Mouse (Mus musculus): ENCODE data around the gene Scamp4.
A peak's percentile ranks its signal among the peaks of the same experiment; 100 is the strongest.

DNA sequence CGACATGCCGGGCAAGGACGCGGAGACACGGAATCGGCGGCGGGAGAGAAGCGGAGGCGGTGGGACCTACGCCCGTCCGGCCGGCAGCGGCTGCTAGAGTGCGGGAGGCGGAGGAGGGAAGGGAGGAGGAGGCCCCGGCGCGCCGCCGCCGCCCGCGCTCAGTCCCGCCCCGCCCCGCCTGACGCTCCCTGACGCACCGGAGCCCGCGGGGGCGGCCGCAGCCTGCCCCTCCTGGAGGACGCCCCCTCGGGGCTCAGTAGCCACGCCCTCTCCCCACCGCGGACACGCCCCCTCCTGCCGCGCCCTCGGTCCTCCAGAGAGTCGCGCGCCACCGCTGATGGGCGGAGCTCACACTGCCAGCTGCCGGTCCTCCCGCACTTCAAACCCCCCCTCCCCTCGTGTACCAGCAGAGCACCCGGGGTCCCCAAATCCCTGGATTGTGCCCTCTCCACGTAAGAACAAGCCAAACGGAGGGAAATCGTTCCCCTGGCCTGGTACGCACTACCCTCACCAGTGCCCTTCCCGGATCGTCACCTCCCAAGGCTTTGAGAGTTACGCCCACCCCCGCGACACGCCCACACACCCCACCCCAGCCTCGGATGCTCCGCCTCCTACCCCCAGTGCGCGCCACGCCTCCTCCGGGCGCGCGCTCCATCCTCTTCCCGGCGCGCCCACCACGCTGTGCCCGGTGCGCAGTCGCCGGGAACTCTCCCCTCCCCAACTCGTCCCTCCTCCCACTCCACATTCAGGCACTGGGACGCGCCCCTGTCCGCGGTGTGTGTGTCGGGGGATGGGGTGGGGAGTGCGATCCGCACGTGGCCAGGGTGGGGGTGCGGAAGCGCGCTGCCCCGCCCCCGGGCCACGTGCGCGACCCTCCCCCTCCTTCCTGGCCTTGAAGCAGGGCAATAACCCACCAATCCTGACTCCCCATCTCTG lies 25.2 kb upstream of the Scamp4 start, which contains the start of gene Klf16:
- TF ChIP-seq CTCF (conservative IDR thresholded peaks at IDR 0.05; ENCODE audit: insufficient read depth, insufficient read length, low read depth, low read length): no peak
- peak; percentile 59 for TF ChIP-seq POLR2A (IDR thresholded peaks at IDR 0.05; ENCODE audit: low read depth, low read length)
